ENCODE assay signal across 20 mouse cellular contexts in the genomic region with DNA sequence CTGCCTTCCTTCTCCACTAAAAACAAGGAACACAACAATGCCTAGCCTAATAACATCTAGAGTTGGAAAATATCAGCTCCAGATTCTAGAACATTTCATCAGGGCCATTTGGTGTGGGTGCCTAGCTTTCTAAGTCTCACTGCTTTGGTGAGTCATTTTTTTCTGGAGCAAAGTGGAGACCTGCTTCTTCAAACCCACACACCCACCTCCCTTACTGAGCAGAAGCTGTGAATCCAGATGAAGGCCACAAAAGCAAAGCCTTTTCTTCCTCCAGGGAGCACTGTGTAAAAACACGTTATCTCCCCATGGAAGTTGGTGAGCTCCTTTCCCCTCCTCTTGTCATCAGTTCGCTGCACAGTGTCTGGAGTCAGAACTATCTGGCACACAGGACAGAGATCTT.
DNase-seq lines count a peak whose midpoint lies in the region; ATAC-seq lines count a peak whose summit lies in the region.
"Had no signal": no experiment of that assay in that cellular context is flagged by ENCODE, and none has a peak within 500 bp of the region (broad histone marks: within the 10 kb centered on the region; RNA-seq: fewer than 3 reads in every experiment).

No protein-coding gene starts in this region.

- ATAC-seq in frontal cortex, adult (ENCODE audit: low TSS enrichment): peak; percentile 94
- no peak for ATAC-seq in inflammation-experienced regulatory T-cells, adult 6 months
- ATAC-seq: CD4-positive, CD25-positive, alpha-beta regulatory T cell, adult 4 months; forebrain, embryonic 13.5 days; forebrain, postnatal 0 days; hindbrain, postnatal 0 days; intestine, embryonic 15.5 days had no signal

- DNase-seq in frontal cortex, postnatal 25 days (ENCODE audit: low spot score in 2 of 2): no peak
- DNase-seq in left cerebral cortex, adult 11 months (ENCODE audit: low spot score): peak; percentile 8
- no peak for DNase-seq in left cerebral cortex, postnatal 4 days
- DNase-seq in right cerebral cortex, adult 18-20 months: peak; percentile 59
- no peak for DNase-seq in right cerebral cortex, postnatal 4 days
- DNase-seq: adrenal gland, postnatal 10 days; B cell, adult 2 months; cerebellum, adult 18-20 months; cerebellum, adult 9-11 months; cerebellum, postnatal 36 days; forebrain, postnatal 0 days; gastrocnemius, postnatal 36 days; heart, adult 18-20 months; heart, postnatal 14 days had no signal

- intact Hi-C loops in left cerebral cortex, postnatal 4 days (cut with DNase I): no loop called here

Comparison
In these comparisons a context has a peak if more than half of its experiments do, and no peak if none do; other contexts are left out.
1. DNase-seq: peak in left cerebral cortex, adult 11 months (single experiment) and right cerebral cortex, adult 18-20 months (single experiment); none in frontal cortex, postnatal 25 days (0 of 2), left cerebral cortex, postnatal 4 days (single experiment) and right cerebral cortex, postnatal 4 days (single experiment).